Mouse (Mus musculus) CH12.LX (cell line): ENCODE data around the gene Ppp2r5e. TPM values are rescaled to one million over a fixed set of nuclear protein-coding genes. Genes with fewer than 3 reads are reported as not detected.

ENCODE experiments used
- DNase-seq: peaks from one replicate; pipeline ENCODE4 v3.0.0-alpha.2; 2013; ENCODE audit errors: extremely low read depth
- H3K27ac ChIP-seq: 2 replicates; pipeline ENCODE4 v1.5.1; 2012; ENCODE audit warnings: low read depth, mild to moderate bottlenecking, control low read depth, moderate library complexity; ENCODE audit not compliant: insufficient read depth
- H3K27me3 ChIP-seq: replicated peaks from 2 replicates; pipeline ENCODE3; 2012; ENCODE audit warnings: inconsistent platforms
- H3K36me3 ChIP-seq, 2 experiments: replicated peaks in 1 of 2; 2 replicates each; pipeline versions ENCODE3 to v1.6.1; 2012; ENCODE audit warnings: inconsistent platforms in 1 of 2, low read length in 1 of 2, mild to moderate bottlenecking in 1 of 2, mixed read lengths in 1 of 2, moderate library complexity in 1 of 2; ENCODE audit not compliant: control insufficient read depth in 1 of 2, insufficient read depth in 1 of 2
- H3K4me1 ChIP-seq, 2 experiments: 2 replicates each; pipeline ENCODE4 v1.6.1; 2012; ENCODE audit warnings: inconsistent platforms in 1 of 2, moderate library complexity in 1 of 2; ENCODE audit not compliant: insufficient read depth in 2 of 2, control insufficient read depth in 1 of 2
- H3K4me2 ChIP-seq: 2 replicates; pipeline ENCODE4 v1.6.1; 2012; ENCODE audit warnings: low read depth, mild to moderate bottlenecking, control low read depth; ENCODE audit not compliant: poor library complexity, insufficient read depth, severe bottlenecking
- H3K4me3 ChIP-seq, 3 experiments: fragments of 150-350 bp in 1 of 3; sonication (generic) in 1 of 3; replicated peaks in 1 of 3; 2 replicates each; pipeline versions ENCODE3 to v1.5.1; 2011 to 2012; ENCODE audit warnings: low read depth in 2 of 3, low read length in 2 of 3, mild to moderate bottlenecking in 2 of 3, moderate library complexity in 2 of 3, control low read depth in 1 of 3, improper control_type of control experiment in 1 of 3, inconsistent platforms in 1 of 3, mixed read lengths in 1 of 3; ENCODE audit not compliant: poor library complexity in 1 of 3
- H3K79me2 ChIP-seq: replicated peaks from 2 replicates; pipeline ENCODE4 v1.6.1; 2012; ENCODE audit warnings: mild to moderate bottlenecking, moderate library complexity; ENCODE audit not compliant: control insufficient read depth, poor library complexity, insufficient read depth, severe bottlenecking; ENCODE audit errors: extremely low read depth
- H3K9ac ChIP-seq: 2 replicates; pipeline ENCODE4 v1.6.1; 2012; ENCODE audit warnings: low read depth, mild to moderate bottlenecking, control low read depth, moderate library complexity; ENCODE audit not compliant: insufficient read depth
- H3K9me3 ChIP-seq: replicated peaks from 2 replicates; pipeline ENCODE3; 2012; ENCODE audit warnings: low read length, inconsistent platforms, mixed read lengths
- CHD1 ChIP-seq: IDR thresholded peaks from 2 replicates; pipeline ENCODE4 v1.6.1; 2012; ENCODE audit warnings: low read depth, low read length, improper control_type of control experiment, inconsistent platforms
- CHD2 ChIP-seq: IDR thresholded peaks from 2 replicates; pipeline ENCODE4 v1.6.1; 2011; ENCODE audit warnings: low read length, improper control_type of control experiment
- ETS1 ChIP-seq: conservative IDR thresholded peaks from 2 replicates; pipeline ENCODE4 v1.6.1; 2012; ENCODE audit warnings: low read depth, mild to moderate bottlenecking, inconsistent platforms, low read length, improper control_type of control experiment, moderate library complexity
- GABPA ChIP-seq: IDR thresholded peaks from 2 replicates; pipeline ENCODE4 v1.6.1; 2012; ENCODE audit warnings: low read depth, low read length, improper control_type of control experiment, inconsistent platforms; ENCODE audit not compliant: insufficient replicate concordance
- IRF4 ChIP-seq: IDR thresholded peaks from 2 replicates; pipeline ENCODE4 v1.6.1; 2014; ENCODE audit warnings: low read depth, mild to moderate bottlenecking, inconsistent platforms, low read length, improper control_type of control experiment
- KAT2A ChIP-seq: IDR thresholded peaks from 2 replicates; pipeline ENCODE4 v1.6.1; 2012; ENCODE audit warnings: low read length, improper control_type of control experiment, inconsistent platforms; ENCODE audit not compliant: insufficient replicate concordance
- MAFK ChIP-seq: IDR thresholded peaks from 2 replicates; pipeline ENCODE4 v1.6.1; 2011; ENCODE audit warnings: low read length, improper control_type of control experiment; ENCODE audit not compliant: insufficient replicate concordance
- MAX ChIP-seq: IDR thresholded peaks from 2 replicates; pipeline ENCODE4 v1.6.1; 2011; ENCODE audit warnings: low read length, improper control_type of control experiment
- MAZ ChIP-seq: IDR thresholded peaks from 2 replicates; pipeline ENCODE4 v1.6.1; 2012; ENCODE audit warnings: low read depth, mild to moderate bottlenecking, inconsistent platforms, low read length, improper control_type of control experiment, moderate library complexity
- MEF2A ChIP-seq: IDR thresholded peaks from 2 replicates; pipeline ENCODE4 v1.6.1; 2014; ENCODE audit warnings: low read depth, mild to moderate bottlenecking, inconsistent platforms, low read length, improper control_type of control experiment, borderline replicate concordance
- POLR2A ChIP-seq: IDR thresholded peaks from 2 replicates; pipeline ENCODE4 v1.6.1; 2011; ENCODE audit warnings: low read depth, mild to moderate bottlenecking, improper control_type of control experiment, low read length
- POLR2AphosphoS2 ChIP-seq: IDR thresholded peaks from 2 replicates; pipeline ENCODE4 v1.6.1; 2011; ENCODE audit warnings: low read depth, low read length, improper control_type of control experiment
- RAD21 ChIP-seq: IDR thresholded peaks from 2 replicates; pipeline ENCODE4 v1.6.1; 2011; ENCODE audit warnings: low read depth, mild to moderate bottlenecking, low read length, improper control_type of control experiment, moderate library complexity
- USF1 ChIP-seq: IDR thresholded peaks from 2 replicates; pipeline ENCODE4 v1.6.1; 2014; ENCODE audit warnings: low read depth, mild to moderate bottlenecking, inconsistent platforms, low read length, improper control_type of control experiment
- USF2 ChIP-seq: conservative IDR thresholded peaks from 2 replicates; pipeline ENCODE4 v1.6.1; 2011; ENCODE audit warnings: low read depth, low read length, improper control_type of control experiment
- ZC3H11A ChIP-seq: IDR thresholded peaks from 2 replicates; pipeline ENCODE4 v1.6.1; 2012; ENCODE audit warnings: low read depth, mild to moderate bottlenecking, inconsistent platforms, low read length, improper control_type of control experiment
- dilution Hi-C: fragments of 300-500 bp; cut with MboI; formaldehyde crosslinking; loops from 2 replicates; pipeline ENCODE4 v1.14.3; 2020; ENCODE audit warnings: low sequenced_read_pairs; ENCODE audit not compliant: extremely low pct_unique_long_range_greater_than_20kb, extremely low pct_ligation_motif_present
- in situ Hi-C: fragments of 300-500 bp; cut with MboI; formaldehyde crosslinking; loops from 3 replicates; pipeline ENCODE4 v1.14.3; 2019; ENCODE audit warnings: low sequenced_read_pairs, low pct_ligation_motif_present, low pct_unique_long_range_greater_than_20kb, mixed read lengths
- polyA plus RNA-seq: library from polyadenylated mRNA; unstranded; fragments of >175 nt; gene quantifications from 2 replicates; pipeline ENCODE4 v1.2.1, GENCODE M21; 2012; ENCODE audit warnings: low read depth; ENCODE audit not compliant: insufficient read length
- total RNA-seq, 2 experiments: library from RNA; depleted of rRNA; stranded (reverse); fragments of 300-350 nt in 1 of 2; fragments of >200 nt in 1 of 2; gene quantifications; 2 replicates each; pipeline ENCODE4 v1.2.3; 2012 to 2014

Ppp2r5e gene
- total and polyA plus RNA-seq, 3 experiments = 9.3 to 21.7 (median 10.0) TPM

DNA sequence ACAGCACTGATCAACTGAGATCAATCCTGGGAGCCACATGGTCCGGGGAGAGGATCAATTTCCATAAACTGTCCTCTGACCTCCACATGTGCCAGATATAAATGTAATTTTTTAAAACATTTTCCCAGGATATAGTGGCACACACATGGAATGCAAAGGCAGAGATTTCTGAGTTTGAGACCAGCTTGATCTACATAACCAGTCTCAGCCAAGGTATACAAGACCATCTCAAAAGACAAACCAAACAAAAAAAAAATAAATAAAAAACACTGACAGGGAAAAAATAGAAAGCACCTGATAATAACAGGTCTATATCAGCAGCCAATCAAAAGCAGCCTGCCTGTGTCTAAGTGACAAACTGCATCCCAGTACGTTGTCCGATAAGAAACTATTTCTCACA lies 48.9 kb downstream of the Ppp2r5e start:
- H3K9ac ChIP-seq = no peak overlapping the region
- H3K9me3 ChIP-seq = no peaks in the 10 kb centered on the region
- H3K36me3 ChIP-seq = peaks cover 0 to 18% of the 10 kb centered on the region in 2 experiments
- dilution Hi-C loops (no loop called here), in situ Hi-C loops (no loop called here)
- no peak overlapping the region for H3K4me3 ChIP-seq
- H3K4me2 ChIP-seq = no peak overlapping the region
- H3K4me1 ChIP-seq = peaks cover 3 to 31% of the 10 kb centered on the region in 2 experiments; a peak in 3 of 4 replicates
- H3K27me3 ChIP-seq = no peaks in the 10 kb centered on the region
- H3K79me2 ChIP-seq = peaks cover 9% of the 10 kb centered on the region
- TF ChIP-seq MAX (no peak), ETS1 (no peak), ZC3H11A (no peak), USF1 (no peak), GABPA (no peak), USF2 (no peak), IRF4 (no peak), MAFK (no peak), CHD2 (no peak), MEF2A (no peak)
- DNase-seq = no peak
- no peak overlapping the region for H3K27ac ChIP-seq

DNA sequence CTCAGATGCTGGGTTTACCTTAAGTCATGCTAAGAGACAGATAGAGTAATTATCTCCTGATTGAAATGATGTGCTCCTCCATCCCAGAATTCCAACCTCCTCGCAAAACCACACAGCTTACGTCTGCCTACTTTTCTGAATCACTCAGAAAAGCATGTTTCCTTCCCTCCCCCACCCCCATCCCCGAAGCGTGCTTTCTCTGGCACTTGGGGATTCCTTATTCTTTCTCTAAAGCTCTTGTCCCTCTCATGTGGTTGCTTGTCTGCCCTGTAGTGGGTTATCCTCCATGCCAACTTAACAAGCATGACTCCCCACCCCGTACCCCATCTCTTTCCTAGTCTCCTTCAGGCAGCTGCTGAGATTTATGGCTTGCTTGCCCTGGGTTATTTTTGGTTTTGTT lies 49.8 kb downstream of the Ppp2r5e start:
- TF ChIP-seq RAD21 (no peak), POLR2A (no peak)
- TF ChIP-seq, all 38 proteins: peak for 0
- no peak overlapping the region for H3K27ac ChIP-seq
- H3K27me3 ChIP-seq = no peaks in the 10 kb centered on the region
- in situ Hi-C loops (no loop called here), dilution Hi-C loops (no loop called here)
- DNase-seq = no peak
- H3K4me2 ChIP-seq = no peak overlapping the region
- no peak overlapping the region for H3K9ac ChIP-seq
- peaks cover 3 to 31% of the 10 kb centered on the region in 2 experiments; a peak in 3 of 4 replicates for H3K4me1 ChIP-seq
- no peaks in the 10 kb centered on the region for H3K9me3 ChIP-seq
- peaks cover 9% of the 10 kb centered on the region for H3K79me2 ChIP-seq
- H3K4me3 ChIP-seq = no peak overlapping the region
- peaks cover 0 to 18% of the 10 kb centered on the region in 2 experiments for H3K36me3 ChIP-seq

GRCm38 (mm10) chr12:75545431-75545925 lies 50.6 kb downstream of the Ppp2r5e start:
- H3K4me1 ChIP-seq = peaks cover 3 to 34% of the 10 kb centered on the region in 2 experiments; a peak in 3 of 4 replicates
- no peak for DNase-seq
- H3K4me2 ChIP-seq = no peak overlapping the region
- H3K36me3 ChIP-seq = peaks cover 0 to 15% of the 10 kb centered on the region in 2 experiments
- H3K9ac ChIP-seq = no peak overlapping the region
- peaks cover 11% of the 10 kb centered on the region for H3K79me2 ChIP-seq
- no peak overlapping the region for H3K27ac ChIP-seq
- H3K4me3 ChIP-seq = no peak overlapping the region
- H3K27me3 ChIP-seq = no peaks in the 10 kb centered on the region
- dilution Hi-C loops = no loop called here
- no peaks in the 10 kb centered on the region for H3K9me3 ChIP-seq
- no peak for TF ChIP-seq MAZ
- TF ChIP-seq CHD1 = no peak
- TF ChIP-seq IRF4 = no peak
- no peak for TF ChIP-seq POLR2AphosphoS2
- TF ChIP-seq ETS1 = no peak
- no peak for TF ChIP-seq CHD2
- TF ChIP-seq MAFK = no peak
- TF ChIP-seq POLR2A = no peak
- TF ChIP-seq KAT2A = no peak
- TF ChIP-seq, all 38 proteins: peak for 0
- in situ Hi-C loops = no loop called here
